Mouse (Mus musculus) ES-E14 (cell line): ENCODE measurements around the gene St6galnac4. TPM values are rescaled to one million over a fixed set of nuclear protein-coding genes. Genes with fewer than 3 reads are reported as not detected.

Experiments used
- DNase-seq: peaks from one replicate; pipeline ENCODE4 v3.0.0-alpha.2; 2013; ENCODE audit warnings: low read depth, low spot score
- H3K27ac ChIP-seq: 2 replicates; pipeline ENCODE4 v1.5.1; 2012; ENCODE audit warnings: low read depth, mild to moderate bottlenecking, low read length, moderate library complexity, mixed read lengths; ENCODE audit not compliant: poor library complexity, insufficient read depth, severe bottlenecking
- H3K36me3 ChIP-seq: 2 replicates; pipeline ENCODE4 v1.6.1; 2012; ENCODE audit warnings: mild to moderate bottlenecking, low read length, moderate library complexity, mixed read lengths; ENCODE audit not compliant: control insufficient read depth, poor library complexity, insufficient read depth, severe bottlenecking
- H3K4me1 ChIP-seq, 2 experiments: fragments of 150-350 bp in 1 of 2; sonication (generic) in 1 of 2; 2 replicates each; pipeline ENCODE4 v1.6.1; 2012; ENCODE audit warnings: low read length in 2 of 2, mild to moderate bottlenecking in 1 of 2, mixed read lengths in 1 of 2; ENCODE audit not compliant: control insufficient read depth in 2 of 2, insufficient read depth in 2 of 2, poor library complexity in 1 of 2
- H3K4me3 ChIP-seq, 2 experiments: fragments of 150-350 bp in 1 of 2; sonication (generic) in 1 of 2; 2 replicates each; pipeline ENCODE4 v1.5.1; 2012; ENCODE audit warnings: low read length in 2 of 2, low read depth in 1 of 2, mild to moderate bottlenecking in 1 of 2, mixed read lengths in 1 of 2; ENCODE audit not compliant: insufficient read depth in 1 of 2, poor library complexity in 1 of 2, severe bottlenecking in 1 of 2
- H3K9ac ChIP-seq: 2 replicates; pipeline ENCODE4 v1.6.1; 2012; ENCODE audit warnings: low read depth, mild to moderate bottlenecking, low read length, mixed read lengths; ENCODE audit not compliant: poor library complexity, insufficient read depth, severe bottlenecking
- H3K9me3 ChIP-seq: fragments of 150-350 bp; sonication (generic); 2 replicates; pipeline ENCODE4 v1.6.1; 2012; ENCODE audit warnings: low read depth, mild to moderate bottlenecking, low read length; ENCODE audit not compliant: control insufficient read depth, insufficient read depth
- CHD2 ChIP-seq: IDR thresholded peaks from 2 replicates; pipeline ENCODE4 v1.6.1; 2014; ENCODE audit warnings: mild to moderate bottlenecking, low read depth, low read length, inconsistent platforms
- HCFC1 ChIP-seq: IDR thresholded peaks from 2 replicates; pipeline ENCODE4 v1.6.1; 2012; ENCODE audit warnings: low read length, inconsistent platforms, borderline replicate concordance; ENCODE audit not compliant: insufficient read depth
- MAFK ChIP-seq: IDR thresholded peaks from 2 replicates; pipeline ENCODE4 v1.6.1; 2014; ENCODE audit warnings: mild to moderate bottlenecking, low read depth, low read length, inconsistent platforms; ENCODE audit not compliant: insufficient read depth
- ZC3H11A ChIP-seq: IDR thresholded peaks from 2 replicates; pipeline ENCODE4 v1.6.1; 2012; ENCODE audit warnings: low read depth, mild to moderate bottlenecking, inconsistent platforms, low read length, borderline replicate concordance
- ZNF384 ChIP-seq: IDR thresholded peaks from 2 replicates; pipeline ENCODE4 v1.6.1; 2012; ENCODE audit warnings: low read depth, low read length, inconsistent platforms
- in situ Hi-C, 2 experiments: fragments of 600-800 bp; cut with MboI; formaldehyde crosslinking; loops; one replicate each; pipeline ENCODE4 v1.15.1; 2025; ENCODE audit warnings: low sequenced_read_pairs in 2 of 2, inconsistent platforms in 1 of 2; ENCODE audit not compliant: unreplicated experiment in 2 of 2
- total RNA-seq: library from RNA; depleted of rRNA; stranded (reverse); fragments of 300-350 nt; gene quantifications from 2 replicates; pipeline ENCODE4 v1.2.3, GENCODE M21; 2012

Gene St6galnac4
- total RNA-seq, 1 experiment, result 9.4 TPM

GRCm38 (mm10) chr2:32551236-32551635 lies 35.7 kb upstream of the St6galnac4 start:
- DNase-seq, result no peak
- Histone ChIP-seq H3K4me1 (peaks cover 0 to 4% of the 10 kb centered on the region in 2 experiments; a peak in 1 of 4 replicates), H3K9me3 (no peaks in the 10 kb centered on the region), H3K4me3 (no peak overlapping the region), H3K27ac (no peak overlapping the region), H3K36me3 (no peaks in the 10 kb centered on the region), H3K9ac (no peak overlapping the region)
- TF ChIP-seq ZNF384 (no peak), MAFK (no peak), CHD2 (no peak), HCFC1 (no peak), ZC3H11A (no peak)
- in situ Hi-C loops, result no loop called here

- no peaks in the 10 kb centered on the region; the same call in 1 of the 2 replicates for H3K36me3 ChIP-seq
- no peak overlapping the region for H3K9ac ChIP-seq
- DNase-seq, result no peak
- no peaks in the 10 kb centered on the region for H3K9me3 ChIP-seq
- peaks cover 6 to 15% of the 10 kb centered on the region in 2 experiments; a peak in 2 of 4 replicates for H3K4me1 ChIP-seq
- in situ Hi-C loops, result no loop called here
- H3K4me3 ChIP-seq, result no peak overlapping the region
- no peak for TF ChIP-seq CHD2
- no peak for TF ChIP-seq ZC3H11A
- H3K27ac ChIP-seq, result no peak overlapping the region
Observed at GRCm38 (mm10) chr2:32553592-32554148, 33.2 kb upstream of the St6galnac4 start.

GRCm38 (mm10) chr2:32555484-32555883 lies 31.4 kb upstream of the St6galnac4 start:
- no peak overlapping the region for H3K27ac ChIP-seq
- DNase-seq, result no peak
- in situ Hi-C loops, result no loop called here
- H3K4me3 ChIP-seq, result no peak overlapping the region
- no peaks in the 10 kb centered on the region for H3K9me3 ChIP-seq
- peaks cover 11% of the 10 kb centered on the region; the same call in 1 of the 2 replicates for H3K36me3 ChIP-seq
- H3K9ac ChIP-seq, result no peak overlapping the region
- TF ChIP-seq MAFK, result no peak
- peaks cover 6 to 17% of the 10 kb centered on the region in 2 experiments; a peak in 2 of 4 replicates for H3K4me1 ChIP-seq

GRCm38 (mm10) chr2:32556019-32556418 lies 30.9 kb upstream of the St6galnac4 start:
- Histone ChIP-seq H3K27ac (no peak overlapping the region; the same call in 1 of the 2 replicates), H3K9me3 (no peaks in the 10 kb centered on the region), H3K4me1 (peaks cover 6 to 17% of the 10 kb centered on the region in 2 experiments; a peak in 2 of 4 replicates), H3K36me3 (peaks cover 11% of the 10 kb centered on the region; the same call in 1 of the 2 replicates), H3K4me3 (no peak overlapping the region), H3K9ac (no peak overlapping the region)
- no peak for TF ChIP-seq ZNF384
- TF ChIP-seq ZC3H11A, result no peak
- no peak for TF ChIP-seq MAFK
- no peak for TF ChIP-seq HCFC1
- in situ Hi-C loops, result no loop called here
- DNase-seq, result no peak

GRCm38 (mm10) chr2:32559570-32559969 lies 27.3 kb upstream of the St6galnac4 start:
- in situ Hi-C loops, result no loop called here
- TF ChIP-seq ZNF384, result no peak
- no peak for TF ChIP-seq ZC3H11A
- no peak for TF ChIP-seq CHD2
- TF ChIP-seq HCFC1, result no peak
- TF ChIP-seq MAFK, result no peak
- Histone ChIP-seq H3K27ac (no peak overlapping the region; the same call in 1 of the 2 replicates), H3K36me3 (peaks cover 18% of the 10 kb centered on the region; the same call in 1 of the 2 replicates), H3K4me3 (no peak overlapping the region), H3K4me1 (peaks cover 6 to 17% of the 10 kb centered on the region in 2 experiments; a peak in 2 of 4 replicates), H3K9me3 (no peaks in the 10 kb centered on the region), H3K9ac (no peak overlapping the region)
- DNase-seq, result no peak
